Mouse (Mus musculus) thymus, adult 2 months (tissue): Measurements from ENCODE around the gene Hexdc.

Experiments used
- CTCF ChIP-seq: fragments of 200-500 bp; IDR thresholded peaks from 2 replicates; pipeline ENCODE4 v1.5.1; 2012; ENCODE audit warnings: mild to moderate bottlenecking, control low read depth, low read length, moderate library complexity, borderline replicate concordance; ENCODE audit not compliant: control insufficient read depth, poor library complexity, insufficient read depth; ENCODE audit errors: extremely low read depth
- POLR2A ChIP-seq: fragments of 200-500 bp; IDR thresholded peaks from 2 replicates; pipeline ENCODE4 v1.6.1; 2012; ENCODE audit warnings: mild to moderate bottlenecking, low read length, control low read depth, moderate library complexity; ENCODE audit not compliant: control insufficient read depth, poor library complexity, insufficient read depth; ENCODE audit errors: extremely low read depth

GRCm38 (mm10) chr11:121250196-121250595, 46.0 kb downstream of the Hexdc start:
- TF ChIP-seq CTCF (no peak), POLR2A (no peak)
